Mouse (Mus musculus): ENCODE measurements around the gene Babam2. TPM values are rescaled to one million over a fixed set of nuclear protein-coding genes. Genes with fewer than 3 reads are reported as not detected.

Gene Babam2
- polyA plus RNA-seq, 1 experiment from 2014 or later, result 47.9 TPM

DNA sequence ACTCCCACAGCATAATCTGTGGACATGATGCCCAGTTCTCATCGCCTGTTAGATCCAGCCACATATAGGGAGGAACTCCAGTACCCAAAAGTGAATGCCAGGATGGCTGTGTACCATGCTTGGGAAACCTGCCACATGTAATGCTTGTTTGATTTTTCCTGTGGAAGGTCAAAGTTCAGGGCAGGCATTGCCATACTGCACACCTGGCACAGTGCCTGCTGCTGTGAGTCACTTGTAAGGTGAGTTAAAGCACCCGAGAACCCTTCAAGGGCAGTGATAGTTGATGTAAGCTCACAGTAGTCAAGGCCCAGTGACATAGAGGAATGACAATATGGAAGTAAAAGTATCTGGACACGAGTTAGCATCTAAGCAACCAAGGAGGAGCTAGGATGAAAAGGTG, 126.2 kb downstream of the Babam2 start:
- H3K4me3 ChIP-seq, result no peak overlapping the region
- no peak for ATAC-seq (ENCODE audit: low FRiP score, low read depth)
- 78% methylated on average over 3 of the region's 3 CpGs for WGBS

DNA sequence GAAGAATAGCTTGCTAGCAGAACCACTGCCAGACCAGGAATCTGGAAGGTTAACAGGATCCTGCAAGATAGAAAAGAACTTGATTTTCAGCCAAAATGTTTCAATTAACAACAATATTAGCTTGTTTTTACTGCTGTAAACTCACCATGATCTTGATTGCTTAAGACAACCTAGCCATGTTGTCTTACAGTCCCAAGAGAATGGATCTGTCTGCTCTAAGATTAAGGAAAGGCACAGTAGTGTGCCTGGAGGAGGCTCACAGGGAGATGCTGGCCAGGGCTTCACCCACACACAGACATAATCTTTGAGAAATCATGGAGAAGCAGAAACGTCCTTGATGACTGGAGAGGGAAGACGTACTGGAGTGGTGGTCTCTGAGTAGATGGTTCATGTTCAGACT, 126.6 kb downstream of the Babam2 start:
- Histone ChIP-seq H3K36me3 (no peaks in the 10 kb centered on the region), H3K9ac (no peak overlapping the region), H3K4me1 (no peaks in the 10 kb centered on the region), H3K4me3 (no peak overlapping the region), H3K27me3 (no peaks in the 10 kb centered on the region), H3K9me3 (no peaks in the 10 kb centered on the region), H3K27ac (no peak overlapping the region), H3K4me2 (replicated peaks) (no peak overlapping the region)
- 76% methylated on average over 2 of the region's 2 CpGs for WGBS
- no peak for ATAC-seq (ENCODE audit: low FRiP score, low read depth)

More for the DNA sequence above, 126.2 kb downstream of the Babam2 start:
- Histone ChIP-seq H3K9ac (no peak overlapping the region), H3K4me2 (replicated peaks) (no peak overlapping the region), H3K36me3 (no peaks in the 10 kb centered on the region), H3K27me3 (no peaks in the 10 kb centered on the region), H3K27ac (no peak overlapping the region), H3K4me1 (no peaks in the 10 kb centered on the region), H3K9me3 (no peaks in the 10 kb centered on the region)

DNA sequence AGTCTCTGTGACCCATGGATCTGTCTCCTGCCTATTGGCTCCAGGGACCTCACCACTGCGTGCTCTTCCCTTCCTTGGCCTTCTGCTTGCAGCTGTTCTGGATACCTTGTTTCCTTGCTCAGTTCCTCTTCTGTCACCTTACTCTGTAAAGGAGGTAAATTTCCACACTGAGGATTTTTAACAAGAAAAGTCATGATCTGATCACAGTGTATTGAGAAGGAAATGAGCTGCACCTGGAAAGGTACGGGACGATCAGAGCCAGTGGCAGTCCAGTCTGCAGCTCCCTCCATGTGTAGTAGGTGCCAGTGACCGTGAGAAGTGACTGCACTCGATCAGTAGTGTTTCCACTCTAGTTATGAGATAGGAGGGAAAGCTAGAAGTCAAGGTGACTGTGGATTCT, 129.8 kb downstream of the Babam2 start:
- Histone ChIP-seq H3K36me3 (no peaks in the 10 kb centered on the region), H3K4me2 (replicated peaks) (no peak overlapping the region), H3K4me3 (no peak overlapping the region), H3K9me3 (no peaks in the 10 kb centered on the region), H3K27me3 (no peaks in the 10 kb centered on the region), H3K4me1 (no peaks in the 10 kb centered on the region), H3K9ac (no peak overlapping the region), H3K27ac (no peak overlapping the region)
- ATAC-seq (ENCODE audit: low FRiP score, low read depth), result no peak
- WGBS, result 85% methylated on average over 5 of the region's 5 CpGs

DNA sequence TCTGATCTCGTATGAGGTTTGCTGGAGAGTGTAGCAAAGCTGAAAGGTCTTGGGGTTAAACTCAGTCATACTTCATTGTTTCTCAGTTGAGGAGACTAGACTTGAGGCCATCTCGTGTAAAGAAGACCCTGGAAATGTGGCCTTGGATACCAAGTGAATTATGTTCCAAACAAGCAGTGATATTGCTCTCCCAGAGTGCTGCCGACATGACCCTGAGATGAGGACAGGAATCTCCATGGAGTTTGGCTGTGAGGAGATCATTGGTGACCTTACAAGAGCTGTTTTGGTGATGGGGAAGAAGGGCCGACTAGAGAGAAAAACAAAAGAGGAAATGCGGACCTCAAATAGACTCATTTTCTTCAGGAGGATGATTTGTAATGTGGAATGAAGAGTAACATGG, 130.4 kb downstream of the Babam2 start:
- Histone ChIP-seq H3K9ac (no peak overlapping the region), H3K9me3 (no peaks in the 10 kb centered on the region), H3K27ac (no peak overlapping the region), H3K27me3 (no peaks in the 10 kb centered on the region), H3K4me3 (no peak overlapping the region), H3K36me3 (no peaks in the 10 kb centered on the region), H3K4me1 (no peaks in the 10 kb centered on the region), H3K4me2 (replicated peaks) (no peak overlapping the region)
- 86% methylated on average over 5 of the region's 5 CpGs for WGBS
- ATAC-seq (ENCODE audit: low FRiP score, low read depth), result no peak

DNA sequence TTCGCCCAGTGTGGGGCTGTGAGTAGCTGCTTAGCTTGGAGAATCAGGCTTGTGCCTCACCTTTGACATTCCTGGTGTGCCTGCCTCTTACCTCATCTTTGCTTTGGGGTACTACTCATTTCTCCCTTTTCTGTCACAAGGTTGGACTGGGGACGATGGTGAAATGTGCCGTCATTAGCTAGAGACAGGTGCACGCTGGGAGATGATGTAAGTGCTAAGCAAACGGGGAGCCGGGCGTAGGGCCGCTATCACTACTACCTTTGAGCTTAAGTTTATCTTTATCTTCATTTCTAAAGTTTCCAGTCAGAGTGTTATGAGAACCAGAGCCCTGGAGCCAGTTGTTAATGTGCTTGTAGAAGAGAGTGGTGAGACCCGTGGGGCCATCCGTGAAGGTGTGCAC, 131.3 kb downstream of the Babam2 start:
- 91% methylated on average over 10 of the region's 10 CpGs for WGBS
- H3K4me3 ChIP-seq, result no peak overlapping the region

DNA sequence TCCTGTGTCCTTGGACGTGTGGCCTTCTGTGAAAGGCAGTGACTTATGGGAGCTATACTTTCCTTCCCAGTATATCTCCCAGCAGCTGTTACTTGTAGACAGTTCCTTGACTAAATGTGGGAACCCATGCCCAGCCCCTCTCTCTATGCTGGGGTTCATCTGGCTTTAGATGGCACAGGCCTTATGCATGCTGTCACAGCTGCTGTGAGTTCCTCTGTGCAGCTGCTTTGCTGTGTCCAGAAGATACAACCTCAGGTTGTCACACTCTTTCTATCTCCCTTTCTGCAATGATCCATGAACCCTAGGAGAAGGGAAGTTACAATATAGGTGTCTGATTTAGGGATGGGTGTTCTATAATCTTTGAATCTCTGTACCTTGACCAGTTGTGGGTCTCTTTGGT, 132.1 kb downstream of the Babam2 start:
- ATAC-seq (ENCODE audit: low FRiP score, low read depth), result no peak
- H3K36me3 ChIP-seq, result no peaks in the 10 kb centered on the region
- no peaks in the 10 kb centered on the region for H3K27me3 ChIP-seq
- H3K9me3 ChIP-seq, result 0 out of 2 replicates have a peak, but pooled peaks cover 2% of the 10 kb centered on the region
- H3K27ac ChIP-seq, result no peak overlapping the region
- 57% methylated on average over 1 of the region's 1 CpGs for WGBS
- no peak overlapping the region for H3K9ac ChIP-seq
- no peak overlapping the region for H3K4me2 ChIP-seq (replicated peaks)
- H3K4me3 ChIP-seq, result no peak overlapping the region
- H3K4me1 ChIP-seq, result no peaks in the 10 kb centered on the region

More for the DNA sequence above, 131.3 kb downstream of the Babam2 start:
- Histone ChIP-seq H3K4me2 (replicated peaks) (no peak overlapping the region), H3K9ac (no peak overlapping the region), H3K27ac (no peak overlapping the region), H3K4me1 (no peaks in the 10 kb centered on the region), H3K27me3 (no peaks in the 10 kb centered on the region), H3K9me3 (no peaks in the 10 kb centered on the region), H3K36me3 (no peaks in the 10 kb centered on the region)
- ATAC-seq (ENCODE audit: low FRiP score, low read depth), result no peak

DNA sequence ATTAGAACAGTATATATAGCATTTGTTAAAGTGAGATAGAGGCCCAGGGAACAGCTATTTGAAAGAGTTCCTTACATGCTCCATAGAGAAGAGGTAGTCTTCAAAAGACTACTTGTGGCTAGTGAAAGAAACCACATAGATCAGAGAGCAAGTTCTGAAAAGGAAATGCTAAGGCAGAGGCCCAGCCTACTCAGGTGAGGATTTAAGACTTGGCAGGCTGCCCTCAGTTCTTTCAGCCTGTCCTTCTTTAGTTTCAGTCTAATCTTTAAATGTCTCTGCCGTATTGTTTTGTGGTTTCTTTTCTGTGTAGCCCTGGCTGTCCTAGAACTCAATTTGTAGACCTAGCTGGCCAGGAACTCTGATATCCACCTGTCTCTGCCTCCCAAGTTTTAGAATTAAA, 134.1 kb downstream of the Babam2 start:
- no peak overlapping the region for H3K4me2 ChIP-seq (replicated peaks)
- H3K36me3 ChIP-seq, result no peaks in the 10 kb centered on the region
- WGBS, result 74% methylated on average over 1 of the region's 1 CpGs
- H3K27me3 ChIP-seq, result no peaks in the 10 kb centered on the region
- H3K9me3 ChIP-seq, result 0 out of 2 replicates have a peak, but pooled peaks cover 6% of the 10 kb centered on the region
- no peak overlapping the region for H3K9ac ChIP-seq
- no peak for ATAC-seq (ENCODE audit: low FRiP score, low read depth)
- no peak overlapping the region for H3K27ac ChIP-seq
- no peak overlapping the region for H3K4me3 ChIP-seq
- no peaks in the 10 kb centered on the region for H3K4me1 ChIP-seq

DNA sequence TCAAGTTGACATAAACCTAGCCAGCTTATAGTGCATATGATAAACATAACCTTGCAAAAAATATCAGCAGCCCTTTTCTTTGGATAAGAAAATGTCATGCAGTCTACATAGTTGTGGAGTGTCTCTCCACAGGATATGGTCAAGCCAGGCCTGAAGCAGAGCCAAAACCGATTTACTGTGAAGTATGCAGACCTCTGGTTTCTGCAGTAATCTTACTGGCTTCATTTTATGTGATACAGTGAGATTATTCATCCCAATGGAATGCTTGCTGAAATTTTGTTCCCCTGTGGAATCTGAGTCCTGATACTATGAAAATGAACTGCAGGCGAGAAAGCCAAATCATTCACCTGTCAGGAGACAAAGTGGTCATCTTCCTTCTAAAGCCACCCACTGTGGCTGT, 138.2 kb downstream of the Babam2 start:
- H3K27ac ChIP-seq, result no peak overlapping the region
- H3K9me3 ChIP-seq, result 0 out of 2 replicates have a peak, but pooled peaks cover 6% of the 10 kb centered on the region
- no peaks in the 10 kb centered on the region for H3K4me1 ChIP-seq
- no peaks in the 10 kb centered on the region for H3K36me3 ChIP-seq
- WGBS, result 86% methylated on average over 2 of the region's 2 CpGs
- no peak overlapping the region for H3K9ac ChIP-seq
- H3K4me2 ChIP-seq (replicated peaks), result no peak overlapping the region
- no peak for ATAC-seq (ENCODE audit: low FRiP score, low read depth)
- no peaks in the 10 kb centered on the region for H3K27me3 ChIP-seq
- H3K4me3 ChIP-seq, result no peak overlapping the region

DNA sequence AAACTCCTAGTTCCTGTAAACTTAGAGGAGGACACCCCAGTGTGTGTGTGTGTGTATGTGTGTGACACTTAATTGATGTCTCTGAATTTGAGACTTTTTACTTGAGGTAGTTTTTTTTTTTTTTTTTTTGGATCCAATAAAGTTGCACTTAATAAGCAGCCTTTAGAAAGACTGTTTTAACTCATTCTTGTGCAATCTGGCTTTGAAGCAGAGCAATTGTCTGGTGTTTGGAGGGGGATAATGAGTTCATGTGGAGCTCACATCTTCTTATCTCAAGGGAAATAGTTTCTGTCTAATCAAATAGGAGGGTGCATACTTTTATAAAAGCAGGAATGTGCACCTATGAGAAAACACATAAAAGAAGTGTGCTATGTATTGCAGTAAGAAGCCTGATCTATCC, 142.5 kb downstream of the Babam2 start:
- Histone ChIP-seq H3K27ac (no peak overlapping the region), H3K27me3 (no peaks in the 10 kb centered on the region), H3K4me3 (no peak overlapping the region), H3K36me3 (no peaks in the 10 kb centered on the region), H3K4me2 (replicated peaks) (no peak overlapping the region), H3K9me3 (0 out of 2 replicates have a peak, but pooled peaks cover 3% of the 10 kb centered on the region), H3K4me1 (no peaks in the 10 kb centered on the region), H3K9ac (no peak overlapping the region)
- ATAC-seq (ENCODE audit: low FRiP score, low read depth), result no peak

DNA sequence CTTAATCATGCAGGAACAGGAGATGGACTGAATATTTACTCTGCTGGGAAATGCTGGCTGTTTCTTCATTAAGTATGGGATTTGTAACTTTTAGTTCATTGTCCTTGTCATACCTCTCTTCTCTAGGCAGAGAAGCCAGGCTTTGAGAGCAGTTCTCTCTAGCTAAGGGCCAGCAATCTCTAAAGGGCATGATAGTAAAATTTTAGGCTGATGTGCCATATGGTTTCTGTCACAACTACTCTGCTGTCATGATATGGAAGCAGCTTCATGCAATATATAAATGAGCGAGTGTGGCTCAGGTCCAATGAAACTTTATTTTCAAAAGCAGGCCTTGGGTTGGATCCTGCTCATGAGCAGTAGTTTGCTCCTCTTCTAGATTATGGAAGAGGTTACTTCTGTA, 142.9 kb downstream of the Babam2 start:
- Histone ChIP-seq H3K27ac (no peak overlapping the region), H3K4me1 (no peaks in the 10 kb centered on the region), H3K4me2 (replicated peaks) (no peak overlapping the region), H3K9me3 (no peaks in the 10 kb centered on the region), H3K27me3 (no peaks in the 10 kb centered on the region), H3K4me3 (no peak overlapping the region), H3K36me3 (no peaks in the 10 kb centered on the region), H3K9ac (no peak overlapping the region)
- ATAC-seq (ENCODE audit: low FRiP score, low read depth), result no peak
- WGBS, result 91% methylated on average over 1 of the region's 1 CpGs

DNA sequence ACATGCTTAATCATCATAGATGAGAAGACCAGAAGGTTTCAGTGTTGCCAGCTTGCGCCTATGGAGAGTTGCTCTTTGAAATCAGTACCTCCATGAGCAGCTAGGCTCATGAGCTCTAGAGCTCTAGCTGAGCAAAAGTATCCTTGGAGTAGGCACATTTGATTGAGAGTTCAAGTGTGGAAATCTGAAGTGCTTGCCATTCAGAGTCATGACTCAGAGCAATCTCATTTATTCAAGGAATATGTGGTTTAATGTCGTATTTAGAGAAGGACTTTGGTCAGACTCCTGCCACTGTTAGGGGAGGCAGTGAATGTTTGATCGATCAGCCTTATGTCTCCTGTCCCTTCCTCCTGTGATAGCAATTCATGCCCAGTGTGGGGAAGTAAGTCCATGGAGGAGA, 147.4 kb downstream of the Babam2 start:
- Histone ChIP-seq H3K9me3 (no peaks in the 10 kb centered on the region), H3K9ac (no peak overlapping the region), H3K27ac (no peak overlapping the region), H3K4me1 (no peaks in the 10 kb centered on the region), H3K4me3 (no peak overlapping the region), H3K27me3 (no peaks in the 10 kb centered on the region), H3K4me2 (replicated peaks) (no peak overlapping the region), H3K36me3 (no peaks in the 10 kb centered on the region)
- 92% methylated on average over 3 of the region's 3 CpGs for WGBS
- no peak for ATAC-seq (ENCODE audit: low FRiP score, low read depth)

DNA sequence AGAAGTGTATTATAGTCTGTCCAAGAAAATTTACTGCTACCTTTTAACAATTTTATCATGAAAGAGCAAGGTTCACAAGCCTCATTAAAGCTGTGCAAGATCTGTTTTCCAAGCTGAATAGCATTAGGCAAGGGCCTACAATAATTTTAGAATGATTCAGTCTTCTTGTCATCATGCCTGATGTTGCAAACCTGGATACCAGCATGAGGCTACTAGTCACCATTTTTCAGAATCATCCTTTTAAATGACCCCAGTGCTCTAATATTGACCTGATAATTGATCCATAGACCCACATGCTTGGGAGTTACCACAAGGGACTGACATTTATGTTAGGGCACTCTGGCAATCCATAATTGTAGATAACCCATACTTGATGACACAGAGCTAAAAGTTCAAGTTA, 149.5 kb downstream of the Babam2 start:
- Histone ChIP-seq H3K4me2 (replicated peaks) (no peak overlapping the region), H3K9me3 (no peaks in the 10 kb centered on the region; the same call in 1 of the 2 replicates), H3K4me3 (no peak overlapping the region), H3K27me3 (no peaks in the 10 kb centered on the region), H3K4me1 (no peaks in the 10 kb centered on the region), H3K36me3 (no peaks in the 10 kb centered on the region), H3K9ac (no peak overlapping the region), H3K27ac (no peak overlapping the region)
- no peak for ATAC-seq (ENCODE audit: low FRiP score, low read depth)

DNA sequence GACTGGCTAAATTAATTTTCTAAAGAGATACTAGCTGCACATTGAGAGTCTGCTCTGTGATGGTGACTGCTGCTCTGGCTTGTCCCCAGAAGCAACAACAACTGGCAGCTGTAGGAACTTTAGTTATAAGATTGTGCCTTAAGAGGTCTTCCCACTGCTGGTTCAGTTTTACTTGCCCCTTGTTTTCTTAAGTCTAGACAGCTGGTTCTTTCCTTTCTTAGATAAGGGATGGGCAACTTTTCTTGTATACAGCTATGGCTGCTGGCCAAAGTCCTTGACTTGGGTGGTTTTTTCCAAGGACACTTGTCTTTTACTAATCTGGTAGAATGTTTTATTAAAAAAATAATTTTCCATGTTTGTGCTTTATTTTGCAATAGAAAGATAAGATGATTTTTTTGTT, 151.5 kb downstream of the Babam2 start:
- Histone ChIP-seq H3K9me3 (no peaks in the 10 kb centered on the region; the same call in 1 of the 2 replicates), H3K4me2 (replicated peaks) (no peak overlapping the region), H3K27me3 (no peaks in the 10 kb centered on the region), H3K36me3 (no peaks in the 10 kb centered on the region), H3K4me1 (no peaks in the 10 kb centered on the region), H3K4me3 (no peak overlapping the region), H3K9ac (no peak overlapping the region), H3K27ac (no peak overlapping the region)
- no peak for ATAC-seq (ENCODE audit: low FRiP score, low read depth)
